Mouse (Mus musculus) midbrain, postnatal 0 days (tissue): ENCODE measurements at regions not wholly inside any gene's neighbourhood (a gene's known extent, or its start where the extent isn't known, plus 50 kb on each side); places are given as distances from the start of the nearest gene placed in this dataset.
"Not testable (repeated sequence)": the region's sequence is repeated elsewhere in the genome, so short reads cannot be mapped to it uniquely, and the experiment has no call there.

Experiments
- ATAC-seq: fragments of 200-750 bp; cut with Nextera tagmentation; 2 replicates; pipeline ENCODE4 v1.8.0; 2017; ENCODE audit warnings: moderate number of reproducible peaks, mild to moderate bottlenecking, moderate TSS enrichment, moderate library complexity; ENCODE audit not compliant: low FRiP score
- DNase-seq: peaks from one replicate; pipeline ENCODE4 v3.0.0-alpha.2; 2015; ENCODE audit warnings: low spot score
- H3K27ac ChIP-seq: fragments of 300-500 bp; sonication (generic); 2 replicates; pipeline ENCODE4 v1.5.1; 2014; ENCODE audit warnings: low read depth, mild to moderate bottlenecking, low read length, mixed read lengths
- H3K27me3 ChIP-seq: fragments of 300-500 bp; sonication (generic); 2 replicates; pipeline ENCODE4 v1.6.1; 2014; ENCODE audit warnings: low read length, control low read depth, mixed read lengths; ENCODE audit not compliant: insufficient read depth
- H3K36me3 ChIP-seq: fragments of 300-500 bp; sonication (generic); 2 replicates; pipeline ENCODE4 v1.6.1; 2014; ENCODE audit warnings: low read length, control low read depth, mixed read lengths; ENCODE audit not compliant: insufficient read depth
- H3K4me1 ChIP-seq: fragments of 300-500 bp; sonication (generic); 2 replicates; pipeline ENCODE4 v1.6.1; 2014; ENCODE audit warnings: mild to moderate bottlenecking, control low read depth, antibody characterized with exemption, low read length, mixed read lengths; ENCODE audit not compliant: insufficient read depth
- H3K4me2 ChIP-seq: fragments of 300-500 bp; sonication (generic); 2 replicates; pipeline ENCODE4 v1.6.1; 2014; ENCODE audit warnings: low read depth, mild to moderate bottlenecking, low read length, mixed read lengths; ENCODE audit not compliant: poor library complexity, severe bottlenecking
- H3K4me3 ChIP-seq: fragments of 300-500 bp; sonication (generic); 2 replicates; pipeline ENCODE4 v1.5.1; 2014; ENCODE audit warnings: low read depth, mild to moderate bottlenecking, low read length, moderate library complexity
- H3K9ac ChIP-seq: fragments of 300-500 bp; sonication (generic); replicated peaks from 2 replicates; pipeline ENCODE4 v1.6.1; 2014; ENCODE audit warnings: mild to moderate bottlenecking, low read length, moderate library complexity, mixed read lengths; ENCODE audit not compliant: poor library complexity, severe bottlenecking
- H3K9me3 ChIP-seq: fragments of 300-500 bp; sonication (generic); 2 replicates; pipeline ENCODE4 v1.6.1; 2016; ENCODE audit warnings: low read length, control low read depth
- CTCF ChIP-seq: IDR thresholded peaks from 2 replicates; pipeline ENCODE4 v1.5.1; 2016; ENCODE audit warnings: antibody characterized with exemption, mild to moderate bottlenecking
- WGBS: fragments of 180-500 bp; shearing (Covaris S2); extraction: QIAGEN DNeasy Blood & Tissue Kit; methylation state at CpG from one replicate; pipeline ENCODE4 v1.1.7; 2014; 5-methylcytosine and 5-hydroxymethylcytosine counted together

GRCm38 (mm10) chr3:39848829-39849228, 682.3 kb upstream of the Intu start:
- no peaks in the 10 kb centered on the region for H3K27me3 ChIP-seq
- no peak overlapping the region for H3K9ac ChIP-seq
- H3K4me1 ChIP-seq = no peaks in the 10 kb centered on the region
- no peak overlapping the region for H3K27ac ChIP-seq
- TF ChIP-seq CTCF = no peak
- H3K4me2 ChIP-seq = no peak overlapping the region
- H3K4me3 ChIP-seq = no peak overlapping the region
- WGBS = 90% methylated on average over 6 of the region's 6 CpGs
- no peaks in the 10 kb centered on the region for H3K9me3 ChIP-seq
- no peaks in the 10 kb centered on the region for H3K36me3 ChIP-seq
- ATAC-seq = no peak
- no peak for DNase-seq

- DNase-seq (no peak), ATAC-seq (no peak)
- 34% methylated on average over 8 of the region's 9 CpGs for WGBS
- Histone ChIP-seq H3K4me1 (no peaks in the 10 kb centered on the region), H3K36me3 (no peaks in the 10 kb centered on the region), H3K9ac (no peak overlapping the region), H3K27ac (no peak overlapping the region), H3K4me3 (no peak overlapping the region), H3K27me3 (no peaks in the 10 kb centered on the region), H3K9me3 (no peaks in the 10 kb centered on the region), H3K4me2 (no peak overlapping the region)
- TF ChIP-seq CTCF = no peak
Observed at GRCm38 (mm10) chr3:39857214-39857839, 673.8 kb upstream of the Intu start.

- 41% methylated on average over 1 of the region's 1 CpGs for WGBS
- H3K27me3 ChIP-seq, H3K4me1 ChIP-seq, ATAC-seq, H3K4me3 ChIP-seq, H3K9me3 ChIP-seq, H3K4me2 ChIP-seq, H3K9ac ChIP-seq, H3K27ac ChIP-seq, DNase-seq, H3K36me3 ChIP-seq: not testable (repeated sequence)
Observed at GRCm38 (mm10) chr3:39876046-39876445, 655.0 kb upstream of the Intu start.

GRCm38 (mm10) chr3:39884370-39884769, 646.7 kb upstream of the Intu start:
- H3K9ac ChIP-seq = no peak overlapping the region
- H3K4me1 ChIP-seq = no peaks in the 10 kb centered on the region
- H3K4me2 ChIP-seq = no peak overlapping the region
- H3K27me3 ChIP-seq = no peaks in the 10 kb centered on the region
- H3K4me3 ChIP-seq = no peak overlapping the region
- H3K9me3 ChIP-seq = no peaks in the 10 kb centered on the region
- ATAC-seq = no peak
- peak; percentile 15 for DNase-seq
- no peak for TF ChIP-seq CTCF
- no peaks in the 10 kb centered on the region for H3K36me3 ChIP-seq
- no peak overlapping the region for H3K27ac ChIP-seq
- WGBS = 44% methylated on average over 4 of the region's 4 CpGs

- WGBS = 90% methylated on average over 5 of the region's 5 CpGs
- no peaks in the 10 kb centered on the region for H3K27me3 ChIP-seq
- no peak overlapping the region for H3K27ac ChIP-seq
- no peaks in the 10 kb centered on the region for H3K4me1 ChIP-seq
- TF ChIP-seq CTCF = no peak
- H3K4me2 ChIP-seq = no peak overlapping the region
- no peak for ATAC-seq
- no peak overlapping the region for H3K4me3 ChIP-seq
- no peaks in the 10 kb centered on the region for H3K9me3 ChIP-seq
- no peaks in the 10 kb centered on the region for H3K36me3 ChIP-seq
- peak; percentile 22 for DNase-seq
- no peak overlapping the region for H3K9ac ChIP-seq
Observed at GRCm38 (mm10) chr3:39888376-39888775, 642.7 kb upstream of the Intu start.

GRCm38 (mm10) chr3:39889222-39889621, 641.9 kb upstream of the Intu start:
- TF ChIP-seq CTCF = no peak
- no peak overlapping the region for H3K9ac ChIP-seq
- no peaks in the 10 kb centered on the region for H3K4me1 ChIP-seq
- H3K4me3 ChIP-seq = no peak overlapping the region
- H3K4me2 ChIP-seq = no peak overlapping the region
- DNase-seq (no peak), ATAC-seq (no peak)
- no peaks in the 10 kb centered on the region for H3K9me3 ChIP-seq
- WGBS = 87% methylated on average over 2 of the region's 2 CpGs
- no peak overlapping the region for H3K27ac ChIP-seq
- no peaks in the 10 kb centered on the region for H3K36me3 ChIP-seq
- no peaks in the 10 kb centered on the region for H3K27me3 ChIP-seq
